Mouse (Mus musculus): ENCODE data around the gene Zfp444. TPM values are rescaled to one million over a fixed set of nuclear protein-coding genes. Genes with fewer than 3 reads are reported as not detected.

Zfp444 gene
- 19.3 and 22.9 TPM in 2 replicates for polyA plus RNA-seq (2015; fragmentation: Nextera tagmentation; extraction: Ambion mirVana)

GRCm38 (mm10) chr7:6172006-6172649 is at the start of gene Zfp444:
TSS of gene Zfp444 (plus strand) at chr7:6172226.

GRCm38 (mm10) chr7:6155901-6156411 is 16.1 kb upstream of the Zfp444 start, which contains the start of gene Zfp787:
TSS of gene Zfp787 (minus strand) at chr7:6155997.

GRCm38 (mm10) chr7:6196790-6197189 is 24.8 kb downstream of the Zfp444 start, which contains the start of gene Galp:
TSS of gene Galp (plus strand) at chr7:6197090.

GRCm38 (mm10) chr7:6221978-6222377 is 50.0 kb downstream of the Zfp444 start, which contains the start of gene Zscan5b:
TSS of gene Zscan5b (plus strand) at chr7:6222278.

Other genes starting within 250 kb of the Zfp444 start
- gene Vmn1r65, start 161.2 kb upstream of the Zfp444 start, polyA plus RNA-seq (2015; fragmentation: Nextera tagmentation; extraction: Ambion mirVana), result not detected in 2 replicates
- not detected in 2 replicates for gene Nlrp4c, start 127.1 kb upstream of the Zfp444 start, polyA plus RNA-seq (2015; fragmentation: Nextera tagmentation; extraction: Ambion mirVana)
- 43.3 and 47.8 TPM in 2 replicates for gene Zfp787, start 16.2 kb upstream of the Zfp444 start, polyA plus RNA-seq (2015; fragmentation: Nextera tagmentation; extraction: Ambion mirVana)
- not detected in 2 replicates for gene Galp, start 24.9 kb downstream of the Zfp444 start, polyA plus RNA-seq (2015; fragmentation: Nextera tagmentation; extraction: Ambion mirVana)
- gene Zscan5b, start 50.1 kb downstream of the Zfp444 start, polyA plus RNA-seq (2015; fragmentation: Nextera tagmentation; extraction: Ambion mirVana), result not detected in 2 replicates
- not detected in 2 replicates for gene Epp13, start 80.5 kb downstream of the Zfp444 start, polyA plus RNA-seq (2015; fragmentation: Nextera tagmentation; extraction: Ambion mirVana)
- 7.5 and 11.8 TPM in 2 replicates for gene Zfp667, start 114.4 kb downstream of the Zfp444 start, polyA plus RNA-seq (2015; fragmentation: Nextera tagmentation; extraction: Ambion mirVana)
- gene Zfp583, start 159.1 kb downstream of the Zfp444 start, polyA plus RNA-seq (2015; fragmentation: Nextera tagmentation; extraction: Ambion mirVana), result 1.4 and 2.3 TPM in 2 replicates
- 0.18 and 0.34 TPM in 2 replicates for gene Gm3854, start 171.5 kb downstream of the Zfp444 start, polyA plus RNA-seq (2015; fragmentation: Nextera tagmentation; extraction: Ambion mirVana)
- gene Zfp78, start 191.1 kb downstream of the Zfp444 start, polyA plus RNA-seq (2015; fragmentation: Nextera tagmentation; extraction: Ambion mirVana), result 0.63 and 1.4 TPM in 2 replicates
- gene Zfp28, start 211.1 kb downstream of the Zfp444 start, polyA plus RNA-seq (2015; fragmentation: Nextera tagmentation; extraction: Ambion mirVana), result 6.1 and 6.8 TPM in 2 replicates
- not detected in 2 replicates for gene Smim17, start 226.5 kb downstream of the Zfp444 start, polyA plus RNA-seq (2015; fragmentation: Nextera tagmentation; extraction: Ambion mirVana)
- not detected in 2 replicates for gene Gm20715, start 238.1 kb downstream of the Zfp444 start, polyA plus RNA-seq (2015; fragmentation: Nextera tagmentation; extraction: Ambion mirVana)